Mouse (Mus musculus): ENCODE data around the gene Olfr171. TPM values are rescaled to one million over a fixed set of nuclear protein-coding genes. Genes with fewer than 3 reads are reported as not detected.
"Not testable (repeated sequence)": the region's sequence is repeated elsewhere in the genome, so short reads cannot be mapped to it uniquely, and the experiment has no call there.

Olfr171 gene
- not detected for total RNA-seq (2021)
- long read RNA-seq, experiment 1, result 0 reads
- long read RNA-seq, experiment 2, result 0 reads

DNA sequence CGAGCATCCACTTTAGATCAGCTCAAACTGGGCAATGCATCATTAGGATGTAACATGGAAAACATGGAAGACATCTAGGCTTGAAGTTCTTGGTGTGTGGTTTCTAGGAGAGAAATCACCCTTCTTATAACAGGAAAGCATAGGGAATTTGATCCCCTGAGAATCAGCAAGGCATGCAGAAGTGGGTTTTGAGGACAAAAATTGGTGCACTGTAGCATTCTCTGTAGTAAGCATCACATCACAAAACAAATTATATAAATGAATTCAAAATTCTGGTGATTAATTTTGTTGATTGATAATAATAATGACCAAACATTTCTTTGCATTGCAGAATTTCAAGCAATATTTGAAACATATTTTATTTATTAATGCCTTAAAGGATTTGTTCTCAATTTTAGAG lies at the start of gene Olfr171:
Gene Olfr171, minus strand, starts transcription at position 101 of the 400 bp plus-strand sequence.
- DNase-seq (ENCODE audit: low spot score in 2 of 2), result no peak

- no peak for DNase-seq (ENCODE audit: low spot score in 2 of 2)
Observed at GRCm38 (mm10) chr16:19670768-19671357, 41.1 kb upstream of the Olfr171 start.

DNA sequence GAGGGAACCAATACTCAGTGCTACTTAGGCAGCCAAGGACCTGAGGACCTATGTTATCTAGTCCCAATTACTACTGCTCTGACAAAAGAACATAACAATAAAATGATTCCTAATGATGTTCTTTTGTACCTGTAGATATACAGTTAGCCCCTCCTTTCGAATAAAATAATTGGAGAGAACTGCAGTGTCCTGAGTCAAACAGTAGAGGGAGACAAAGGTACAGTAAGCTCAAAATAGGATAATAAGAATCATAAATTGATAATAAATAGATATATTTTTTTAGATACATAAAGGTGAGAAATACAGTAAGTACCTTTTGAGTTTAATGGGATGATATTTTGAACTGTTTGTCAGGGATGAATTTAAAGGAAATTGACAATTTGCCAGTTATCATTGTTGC lies 36.6 kb upstream of the Olfr171 start:
- DNase-seq (ENCODE audit: low spot score in 2 of 2), result no peak

DNA sequence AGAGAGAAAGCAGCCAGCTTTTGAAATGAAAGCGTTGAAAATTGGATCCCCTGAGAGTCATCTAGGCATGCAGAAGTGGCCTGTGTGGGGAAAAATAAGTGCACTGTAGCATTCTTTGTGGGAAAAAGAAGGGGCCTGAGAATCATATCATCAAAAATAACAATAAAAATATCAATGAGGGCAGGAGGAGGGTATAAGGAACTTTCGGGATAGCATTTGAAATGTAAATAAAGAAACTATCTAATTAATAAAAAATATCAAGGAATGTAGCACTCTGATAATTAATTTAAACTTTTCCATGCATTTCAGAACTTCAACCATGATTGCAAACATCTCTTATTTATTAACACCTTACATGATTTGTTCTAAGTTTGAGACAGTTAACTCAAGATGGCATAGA lies 17.9 kb downstream of the Olfr171 start, which contains the start of gene Olfr170:
Gene Olfr170, minus strand, starts transcription at position 101 of the 400 bp plus-strand sequence.
- DNase-seq (ENCODE audit: low spot score in 2 of 2), result not testable (repeated sequence)

- no peak for DNase-seq (ENCODE audit: low spot score in 2 of 2)
Observed at GRCm38 (mm10) chr16:19603166-19603565, 26.6 kb downstream of the Olfr171 start.

Other genes starting within 250 kb of the Olfr171 start
- not detected for gene Olfr165, start 206.8 kb downstream of the Olfr171 start, total RNA-seq (2021)
- not detected for gene Olfr166, start 146.2 kb downstream of the Olfr171 start, total RNA-seq (2021)
- gene Olfr167, start 107.7 kb downstream of the Olfr171 start, total RNA-seq (2021), result not detected
- gene Olfr168, start 94.4 kb downstream of the Olfr171 start, total RNA-seq (2021), result not detected
- not detected for gene Olfr169, start 58.1 kb downstream of the Olfr171 start, total RNA-seq (2021)
- gene Olfr170, start 18.0 kb downstream of the Olfr171 start, total RNA-seq (2021), result not detected
- gene Lamp3, start 76.5 kb upstream of the Olfr171 start, total RNA-seq (2021), result not detected
- 1 to 10 TPM; 2.7 to 3.5 TPM for gene B3gnt5, start 130.3 kb upstream of the Olfr171 start, total RNA-seq (2021)